Mouse (Mus musculus) CH12.LX (cell line): ENCODE data around the gene Tmed1. TPM values are rescaled to one million over a fixed set of nuclear protein-coding genes. Genes with fewer than 3 reads are reported as not detected.

Experiments used
- DNase-seq: peaks from one replicate; pipeline ENCODE4 v3.0.0-alpha.2; 2013; ENCODE audit errors: extremely low read depth
- H3K27ac ChIP-seq: 2 replicates; pipeline ENCODE4 v1.5.1; 2012; ENCODE audit warnings: low read depth, mild to moderate bottlenecking, control low read depth, moderate library complexity; ENCODE audit not compliant: insufficient read depth
- H3K27me3 ChIP-seq: replicated peaks from 2 replicates; pipeline ENCODE3; 2012; ENCODE audit warnings: inconsistent platforms
- H3K36me3 ChIP-seq, 2 experiments: replicated peaks in 1 of 2; 2 replicates each; pipeline versions ENCODE3 to v1.6.1; 2012; ENCODE audit warnings: inconsistent platforms in 1 of 2, low read length in 1 of 2, mild to moderate bottlenecking in 1 of 2, mixed read lengths in 1 of 2, moderate library complexity in 1 of 2; ENCODE audit not compliant: control insufficient read depth in 1 of 2, insufficient read depth in 1 of 2
- H3K4me1 ChIP-seq, 2 experiments: 2 replicates each; pipeline ENCODE4 v1.6.1; 2012; ENCODE audit warnings: inconsistent platforms in 1 of 2, moderate library complexity in 1 of 2; ENCODE audit not compliant: insufficient read depth in 2 of 2, control insufficient read depth in 1 of 2
- H3K4me2 ChIP-seq: 2 replicates; pipeline ENCODE4 v1.6.1; 2012; ENCODE audit warnings: low read depth, mild to moderate bottlenecking, control low read depth; ENCODE audit not compliant: poor library complexity, insufficient read depth, severe bottlenecking
- H3K4me3 ChIP-seq, 3 experiments: fragments of 150-350 bp in 1 of 3; sonication (generic) in 1 of 3; replicated peaks in 1 of 3; 2 replicates each; pipeline versions ENCODE3 to v1.5.1; 2011 to 2012; ENCODE audit warnings: low read depth in 2 of 3, low read length in 2 of 3, mild to moderate bottlenecking in 2 of 3, moderate library complexity in 2 of 3, control low read depth in 1 of 3, improper control_type of control experiment in 1 of 3, inconsistent platforms in 1 of 3, mixed read lengths in 1 of 3; ENCODE audit not compliant: poor library complexity in 1 of 3
- H3K79me2 ChIP-seq: replicated peaks from 2 replicates; pipeline ENCODE4 v1.6.1; 2012; ENCODE audit warnings: mild to moderate bottlenecking, moderate library complexity; ENCODE audit not compliant: control insufficient read depth, poor library complexity, insufficient read depth, severe bottlenecking; ENCODE audit errors: extremely low read depth
- H3K9ac ChIP-seq: 2 replicates; pipeline ENCODE4 v1.6.1; 2012; ENCODE audit warnings: low read depth, mild to moderate bottlenecking, control low read depth, moderate library complexity; ENCODE audit not compliant: insufficient read depth
- H3K9me3 ChIP-seq: replicated peaks from 2 replicates; pipeline ENCODE3; 2012; ENCODE audit warnings: low read length, inconsistent platforms, mixed read lengths
- CHD1 ChIP-seq: IDR thresholded peaks from 2 replicates; pipeline ENCODE4 v1.6.1; 2012; ENCODE audit warnings: low read depth, low read length, improper control_type of control experiment, inconsistent platforms
- CTCF ChIP-seq, 2 experiments: IDR thresholded peaks in 1 of 2; conservative IDR thresholded peaks in 1 of 2; 2 replicates each; pipeline ENCODE4 v1.5.1; 2011 to 2012; ENCODE audit warnings: low read depth in 2 of 2, low read length in 2 of 2, improper control_type of control experiment in 1 of 2, inconsistent platforms in 1 of 2, mild to moderate bottlenecking in 1 of 2, moderate library complexity in 1 of 2
- ETS1 ChIP-seq: conservative IDR thresholded peaks from 2 replicates; pipeline ENCODE4 v1.6.1; 2012; ENCODE audit warnings: low read depth, mild to moderate bottlenecking, inconsistent platforms, low read length, improper control_type of control experiment, moderate library complexity
- GABPA ChIP-seq: IDR thresholded peaks from 2 replicates; pipeline ENCODE4 v1.6.1; 2012; ENCODE audit warnings: low read depth, low read length, improper control_type of control experiment, inconsistent platforms; ENCODE audit not compliant: insufficient replicate concordance
- JUN ChIP-seq: IDR thresholded peaks from 2 replicates; pipeline ENCODE4 v1.6.1; 2011; ENCODE audit warnings: low read depth, mild to moderate bottlenecking, low read length, improper control_type of control experiment, moderate library complexity; ENCODE audit not compliant: insufficient read depth
- MAX ChIP-seq: IDR thresholded peaks from 2 replicates; pipeline ENCODE4 v1.6.1; 2011; ENCODE audit warnings: low read length, improper control_type of control experiment
- MXI1 ChIP-seq: IDR thresholded peaks from 2 replicates; pipeline ENCODE4 v1.6.1; 2011; ENCODE audit warnings: mild to moderate bottlenecking, low read depth, low read length, improper control_type of control experiment
- NELFE ChIP-seq: IDR thresholded peaks from 2 replicates; pipeline ENCODE4 v1.6.1; 2011; ENCODE audit warnings: low read depth, low read length, improper control_type of control experiment
- POLR2AphosphoS2 ChIP-seq: IDR thresholded peaks from 2 replicates; pipeline ENCODE4 v1.6.1; 2011; ENCODE audit warnings: low read depth, low read length, improper control_type of control experiment
- RCOR1 ChIP-seq: conservative IDR thresholded peaks from 2 replicates; pipeline ENCODE4 v1.6.1; 2012; ENCODE audit warnings: low read depth, mild to moderate bottlenecking, inconsistent platforms, low read length, improper control_type of control experiment
- TBP ChIP-seq: conservative IDR thresholded peaks from 2 replicates; pipeline ENCODE4 v1.6.1; 2011; ENCODE audit warnings: low read depth, low read length, improper control_type of control experiment
- TCF12 ChIP-seq: IDR thresholded peaks from 2 replicates; pipeline ENCODE4 v1.6.1; 2014; ENCODE audit warnings: low read depth, mild to moderate bottlenecking, inconsistent platforms, low read length, improper control_type of control experiment
- ZMIZ1 ChIP-seq: IDR thresholded peaks from 2 replicates; pipeline ENCODE4 v1.6.1; 2012; ENCODE audit warnings: low read depth, mild to moderate bottlenecking, inconsistent platforms, low read length, improper control_type of control experiment
- ZNF384 ChIP-seq: IDR thresholded peaks from 2 replicates; pipeline ENCODE4 v1.6.1; 2012; ENCODE audit warnings: low read depth, low read length, improper control_type of control experiment, inconsistent platforms
- dilution Hi-C: fragments of 300-500 bp; cut with MboI; formaldehyde crosslinking; loops from 2 replicates; pipeline ENCODE4 v1.14.3; 2020; ENCODE audit warnings: low sequenced_read_pairs; ENCODE audit not compliant: extremely low pct_unique_long_range_greater_than_20kb, extremely low pct_ligation_motif_present
- in situ Hi-C: fragments of 300-500 bp; cut with MboI; formaldehyde crosslinking; loops from 3 replicates; pipeline ENCODE4 v1.14.3; 2019; ENCODE audit warnings: low sequenced_read_pairs, low pct_ligation_motif_present, low pct_unique_long_range_greater_than_20kb, mixed read lengths
- polyA plus RNA-seq: library from polyadenylated mRNA; unstranded; fragments of >175 nt; gene quantifications from 2 replicates; pipeline ENCODE4 v1.2.1, GENCODE M21; 2012; ENCODE audit warnings: low read depth; ENCODE audit not compliant: insufficient read length
- total RNA-seq, 2 experiments: library from RNA; depleted of rRNA; stranded (reverse); fragments of 300-350 nt in 1 of 2; fragments of >200 nt in 1 of 2; gene quantifications; 2 replicates each; pipeline ENCODE4 v1.2.3; 2012 to 2014

The Tmed1 gene
- total and polyA plus RNA-seq, 3 experiments: 17.1 to 28.4 (median 25.5) TPM

GRCm38 (mm10) chr9:21527917-21528324 is 17.9 kb upstream of the Tmed1 start:
- H3K27ac ChIP-seq: no peak overlapping the region
- no peaks in the 10 kb centered on the region for H3K27me3 ChIP-seq
- no peaks in the 10 kb centered on the region for H3K9me3 ChIP-seq
- no peak overlapping the region for H3K9ac ChIP-seq
- H3K4me1 ChIP-seq: peaks cover 12 to 35% of the 10 kb centered on the region in 2 experiments
- H3K4me3 ChIP-seq: no peak overlapping the region
- H3K36me3 ChIP-seq: no peaks in the 10 kb centered on the region
- DNase-seq: peak; percentile 26
- no peak overlapping the region for H3K4me2 ChIP-seq
- no peak for TF ChIP-seq MXI1
- TF ChIP-seq CTCF (conservative IDR thresholded peaks at IDR 0.05 in 1 of 2, IDR thresholded peaks at IDR 0.05 in 1 of 2; ENCODE audit: low read depth in 2 of 2, low read length in 2 of 2): peak in 1 of 2 experiments; percentile 22; a peak in 1 of 4 replicates
- TF ChIP-seq TCF12: no peak
- in situ Hi-C loops: no loop called here
- dilution Hi-C loops: no loop called here
- no peaks in the 10 kb centered on the region for H3K79me2 ChIP-seq

- Histone ChIP-seq H3K27ac (no peak overlapping the region), H3K79me2 (no peaks in the 10 kb centered on the region), H3K4me1 (peaks cover 12 to 33% of the 10 kb centered on the region in 2 experiments), H3K4me2 (no peak overlapping the region), H3K9me3 (no peaks in the 10 kb centered on the region), H3K36me3 (no peaks in the 10 kb centered on the region), H3K4me3 (no peak overlapping the region), H3K27me3 (no peaks in the 10 kb centered on the region), H3K9ac (no peak overlapping the region)
- in situ Hi-C loops (no loop called here), dilution Hi-C loops (no loop called here)
- DNase-seq: no peak
- no peak for TF ChIP-seq TCF12
- TF ChIP-seq TBP: 0 out of 2 replicates have a peak, but pooled peaks have one; percentile 42
- no peak for TF ChIP-seq MAX
- no peak for TF ChIP-seq CHD1
- no peak for TF ChIP-seq RCOR1
- TF ChIP-seq ZMIZ1: no peak
- TF ChIP-seq, all 38 proteins: peak for 1
These were observed 17.2 kb upstream of the Tmed1 start for GRCm38 (mm10) chr9:21527100-21527801.

- Histone ChIP-seq H3K4me1 (peaks cover 12 to 32% of the 10 kb centered on the region in 2 experiments), H3K36me3 (no peaks in the 10 kb centered on the region), H3K27ac (no peak overlapping the region), H3K4me2 (no peak overlapping the region), H3K27me3 (no peaks in the 10 kb centered on the region), H3K4me3 (no peak overlapping the region), H3K79me2 (no peaks in the 10 kb centered on the region), H3K9ac (no peak overlapping the region), H3K9me3 (peaks cover 2% of the 10 kb centered on the region)
- no peak for DNase-seq
- in situ Hi-C loops: no loop called here
- dilution Hi-C loops: no loop called here
- TF ChIP-seq ZNF384 (no peak), NELFE (no peak), ETS1 (no peak), JUN (no peak), POLR2AphosphoS2 (no peak), GABPA (no peak)
These were observed 16.5 kb upstream of the Tmed1 start for GRCm38 (mm10) chr9:21526634-21526944.
